Mouse (Mus musculus) adipose tissue, adult 10 weeks (tissue): ENCODE measurements around the gene Birc6. TPM values are rescaled to one million over a fixed set of nuclear protein-coding genes. Genes with fewer than 3 reads are reported as not detected.

ENCODE experiments used
- polyA plus RNA-seq: library from polyadenylated mRNA; stranded (reverse); fragments of 350-450 nt; fragmentation: Illumina TruSeq; extraction: RNeasy Lipid Tissue Mini Kit (QIAGEN cat#74804); gene quantifications from one replicate; pipeline ENCODE4 v1.2.3, GENCODE M21; 2014; ENCODE audit warnings: low read depth, low replicate concordance

Gene Birc6
- 47.7 TPM for polyA plus RNA-seq

DNA sequence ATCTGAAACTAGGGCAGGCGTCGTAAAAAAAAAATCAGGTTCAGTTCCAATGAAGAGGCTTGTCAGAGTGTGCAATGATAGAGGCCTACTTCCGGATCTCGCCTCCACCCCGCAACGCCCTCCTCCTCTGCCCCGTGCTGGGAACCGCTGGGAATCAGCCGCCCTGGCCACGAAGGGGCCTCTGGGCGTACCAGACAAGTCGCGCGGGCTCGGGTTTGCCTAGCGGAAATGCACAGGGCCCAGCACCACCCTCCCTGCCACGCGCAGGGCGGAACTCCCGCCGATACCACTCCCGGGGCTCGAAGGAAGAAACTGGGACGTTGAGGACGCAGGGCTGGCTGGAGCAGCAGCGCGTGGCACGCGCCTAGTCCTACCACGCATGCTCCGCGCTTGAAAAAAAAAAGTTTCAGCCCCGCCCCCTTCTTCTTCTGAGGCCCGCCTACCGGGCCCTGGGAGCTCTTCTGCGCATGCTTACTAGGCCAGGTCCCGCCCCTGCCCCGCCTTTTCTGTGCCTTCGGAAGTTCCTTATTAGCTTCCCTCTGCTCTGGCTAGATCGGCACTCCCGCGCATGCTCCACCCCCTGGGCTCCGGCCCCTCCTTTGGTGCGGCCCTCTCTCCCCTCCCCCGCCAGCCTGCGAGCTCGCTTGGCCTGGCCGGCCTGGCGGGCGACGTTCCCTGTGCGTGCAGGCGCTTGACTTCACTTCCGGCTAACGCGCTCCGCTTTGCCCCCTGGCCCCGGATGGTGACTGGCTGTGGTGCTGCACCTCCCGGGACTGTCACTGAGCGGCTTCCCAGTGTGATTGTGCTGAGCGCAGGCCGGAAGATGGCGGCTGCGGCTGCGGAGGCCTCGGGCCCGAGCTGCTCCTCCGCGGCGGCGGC is at the start of gene Birc6:
Gene Birc6 (plus strand): TSS at position 567 of the 879 bp plus-strand sequence.

DNA sequence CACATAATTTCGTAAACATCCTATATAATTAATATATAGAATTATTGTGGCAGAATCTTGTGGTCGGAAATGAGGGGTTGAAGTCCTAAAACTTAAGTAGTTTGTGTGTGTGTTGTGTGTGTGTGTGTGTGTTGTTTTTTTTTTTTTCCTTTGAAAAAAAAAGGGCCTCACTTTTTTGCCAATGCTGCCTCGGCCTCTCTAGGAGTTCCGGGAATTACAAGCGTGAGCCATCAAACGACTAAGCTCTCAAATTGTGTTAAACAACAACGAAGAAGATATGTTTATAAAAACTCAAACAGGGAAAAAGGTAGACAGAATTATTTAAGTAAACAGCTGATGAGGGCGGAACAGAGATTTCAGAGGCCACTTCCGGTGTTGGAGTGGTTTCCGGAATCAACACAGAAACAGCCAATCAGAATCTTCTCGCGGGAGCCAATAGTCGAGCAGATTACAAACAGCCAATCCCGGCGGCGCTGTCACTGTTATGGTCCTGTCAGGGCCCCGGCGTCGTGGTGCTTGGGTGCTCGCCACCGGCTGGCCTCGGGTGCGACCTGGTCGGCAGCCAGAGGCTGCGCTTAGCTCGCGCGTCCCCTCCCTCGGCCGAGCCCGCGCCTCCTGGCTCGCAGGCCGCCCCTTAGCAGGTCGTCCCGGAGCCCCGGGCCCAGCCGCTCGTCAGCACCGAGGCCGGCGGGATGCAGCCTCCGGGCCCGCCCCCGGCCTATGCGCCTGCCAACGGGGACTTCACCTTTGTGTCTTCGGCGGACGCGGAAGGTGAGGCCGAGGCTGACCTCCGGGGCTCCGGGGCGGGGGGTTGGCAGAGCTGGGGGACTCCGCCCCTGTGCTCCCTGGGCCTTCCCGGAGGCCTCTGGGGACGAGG is 38.8 kb upstream of the Birc6 start, which contains the start of gene Yipf4:
Gene Yipf4 (plus strand): TSS at position 470 of the 877 bp plus-strand sequence.

DNA sequence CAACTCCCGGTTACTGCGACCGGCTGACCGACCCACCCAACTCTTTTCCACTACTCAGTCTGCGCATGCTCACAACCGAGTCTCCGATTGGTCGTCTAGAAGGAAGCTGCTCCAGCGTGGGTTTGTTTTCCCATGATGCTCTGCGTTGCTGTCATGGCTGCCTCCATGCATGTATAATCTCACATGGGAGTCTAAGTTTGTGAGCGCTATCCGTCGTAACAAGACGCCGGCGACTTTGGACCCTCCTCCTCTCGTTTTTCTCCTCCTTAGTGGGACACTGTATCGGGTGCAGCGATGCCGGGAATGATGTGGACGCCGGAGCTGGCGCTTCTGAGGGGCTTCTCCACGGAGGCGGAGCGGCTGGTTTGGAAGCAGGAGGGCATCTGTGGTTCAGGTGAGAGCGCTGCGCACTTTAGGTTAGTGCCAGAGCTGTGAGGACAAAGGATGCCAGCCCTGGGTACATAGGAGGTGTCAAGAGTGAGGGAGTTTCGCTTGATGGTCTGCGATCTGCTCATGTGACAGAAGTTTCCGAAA is 189.6 kb downstream of the Birc6 start, which contains the start of gene Ttc27:
Gene Ttc27 (plus strand): TSS at position 115 of the 534 bp plus-strand sequence.

Other genes with a start within 250 kb of the Birc6 start
- 34.9 TPM for gene Memo1, start 232.8 kb upstream of the Birc6 start, polyA plus RNA-seq
- 94.9 TPM for gene Dpy30, start 204.4 kb upstream of the Birc6 start, polyA plus RNA-seq
- gene Spast, start 189.3 kb upstream of the Birc6 start, polyA plus RNA-seq, result 17.1 TPM
- 14.2 TPM for gene Slc30a6, start 132.7 kb upstream of the Birc6 start, polyA plus RNA-seq
- gene Nlrc4, start 69.2 kb upstream of the Birc6 start, polyA plus RNA-seq, result 0.71 TPM
- gene Yipf4, start 38.8 kb upstream of the Birc6 start, polyA plus RNA-seq, result 80.8 TPM
- 12.8 TPM for gene Ttc27, start 189.4 kb downstream of the Birc6 start, polyA plus RNA-seq